Mouse (Mus musculus) heart, adult 2 months (tissue): ENCODE results near the gene Myl3. TPM values are rescaled to one million over a fixed set of nuclear protein-coding genes. Genes with fewer than 3 reads are reported as not detected.
A peak's percentile ranks its signal among the peaks of the same experiment; 100 is the strongest.

ENCODE experiments used
- DNase-seq, 2 experiments: peaks; one replicate each; pipeline ENCODE4 v3.0.0; 2021
- H3K27ac ChIP-seq: fragments of 200-600 bp; 2 replicates; pipeline ENCODE4 v1.8.1; 2022
- H3K27me3 ChIP-seq: fragments of 200-500 bp; 2 replicates; pipeline ENCODE4 v1.6.1; 2012; ENCODE audit warnings: mild to moderate bottlenecking, low read length, inconsistent platforms, mixed read lengths; ENCODE audit not compliant: control insufficient read depth, insufficient read depth
- H3K36me3 ChIP-seq: fragments of 200-500 bp; 2 replicates; pipeline ENCODE4 v1.6.1; 2012; ENCODE audit warnings: low read length, inconsistent platforms; ENCODE audit not compliant: control insufficient read depth, insufficient read depth
- H3K4me1 ChIP-seq: fragments of 200-500 bp; 2 replicates; pipeline ENCODE4 v1.6.1; 2011; ENCODE audit warnings: low read length; ENCODE audit not compliant: control insufficient read depth, insufficient read depth
- H3K4me3 ChIP-seq: fragments of 200-600 bp; 2 replicates; pipeline ENCODE4 v1.8.1; 2022
- H3K79me2 ChIP-seq: fragments of 200-500 bp; replicated peaks from 2 replicates; pipeline ENCODE4 v1.6.1; 2012; ENCODE audit warnings: mild to moderate bottlenecking, inconsistent platforms, low read length, moderate library complexity, mixed read lengths; ENCODE audit not compliant: control insufficient read depth, insufficient read depth
- H3K9ac ChIP-seq: fragments of 200-500 bp; 2 replicates; pipeline ENCODE4 v1.6.1; 2012; ENCODE audit warnings: low read depth, mild to moderate bottlenecking, control low read depth, inconsistent platforms, low read length, mixed read lengths
- CTCF ChIP-seq: fragments of 200-600 bp; IDR thresholded peaks from 2 replicates; pipeline ENCODE4 v1.8.1; 2022; ENCODE audit warnings: antibody characterized with exemption, mild to moderate bottlenecking, moderate library complexity
- EP300 ChIP-seq: fragments of 200-500 bp; IDR thresholded peaks from 2 replicates; pipeline ENCODE4 v1.6.1; 2011; ENCODE audit warnings: low read depth, low read length, control low read depth; ENCODE audit not compliant: insufficient read depth
- POLR2A ChIP-seq: fragments of 200-500 bp; IDR thresholded peaks from 2 replicates; pipeline ENCODE4 v1.6.1; 2011; ENCODE audit warnings: mild to moderate bottlenecking, low read depth, low read length, control low read depth; ENCODE audit not compliant: insufficient read depth
- WGBS: fragments of 180-500 bp; shearing (Covaris S2); methylation state at CpG from one replicate; pipeline ENCODE4 v1.1.7; 2018; 5-methylcytosine and 5-hydroxymethylcytosine counted together
- intact Hi-C: fragments of 180-260 bp; cut with DNase I; formaldehyde crosslinking; loops from one replicate; pipeline ENCODE4 v1.15.1; 2025
- long read RNA-seq: library from polyadenylated mRNA; stranded (forward); transcript quantifications from one replicate; pipeline ENCODE4 v2.0.0, GENCODE M21; 2021
- polyA plus RNA-seq: library from polyadenylated mRNA; depleted of rRNA; stranded (reverse); fragments of >200 nt; gene quantifications from 2 replicates; pipeline ENCODE4 v1.2.3, GENCODE M21; 2012; rRNA removed
- total RNA-seq, 2 experiments: library from RNA; stranded (reverse); gene quantifications; 2 replicates each; pipeline ENCODE4 v1.2.3; 2021

Gene Myl3
- over 10,000 TPM in 1 of 2 experiments, 1,000 to 10,000 TPM in 1; 9,326 to 11,139 TPM for total RNA-seq
- 9,227 and 12,279 TPM in 2 replicates for polyA plus RNA-seq
- long read RNA-seq, transcript Myl3-201 (7 exons, 937 nt): major isoform, 3,731 of 4,419 reads
- long read RNA-seq, partial matches to known transcripts: 579 of 4,419 reads
- long read RNA-seq, other reads (novel, unspliced or antisense): 108 of 4,419 reads

DNA sequence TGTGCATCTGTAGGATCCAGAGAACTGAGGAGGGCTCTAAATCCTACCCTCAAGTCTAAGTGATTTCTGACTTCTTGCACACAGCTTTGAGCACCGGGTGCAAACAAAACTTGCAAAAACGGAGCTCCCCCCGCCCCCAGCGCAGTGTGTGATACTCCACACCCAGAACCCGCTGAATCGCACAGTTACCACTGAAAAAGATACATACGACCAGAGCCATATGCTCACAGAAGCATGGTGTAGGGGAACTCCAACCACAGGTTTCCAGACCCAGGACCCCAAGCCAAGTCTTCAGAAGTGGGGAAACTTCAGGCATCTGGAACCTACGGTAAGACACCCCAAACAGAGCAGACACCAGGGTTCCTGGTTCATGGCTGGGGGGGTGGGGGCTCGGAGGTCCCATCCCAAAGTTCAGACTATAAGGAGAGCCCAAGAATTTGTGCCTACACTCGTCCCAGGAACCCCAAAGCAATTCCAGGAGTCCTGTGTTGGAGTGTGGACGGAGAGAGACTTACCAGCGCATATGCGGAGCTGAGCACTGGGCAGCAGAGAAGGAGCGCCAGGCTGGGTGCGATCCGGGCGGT is at the start of gene Myl3:
Myl3 (plus strand) TSS at position 151 of the 584 bp plus-strand sequence.
- peak within 1 kb of the TSS; percentile 66 for H3K9ac ChIP-seq
- intact Hi-C loops: no loop called here
- DNase-seq: no peak
- H3K4me1 ChIP-seq: no peaks in the 10 kb centered on the region
- peak within 1 kb of the TSS; percentile 61 for H3K4me3 ChIP-seq
- no peaks in the 10 kb centered on the region for H3K36me3 ChIP-seq
- H3K79me2 ChIP-seq: no peaks in the 10 kb centered on the region
- peaks cover 3% of the 10 kb centered on the region; the same call in 1 of the 2 replicates for H3K27me3 ChIP-seq
- no peak for TF ChIP-seq CTCF
- no peak for TF ChIP-seq EP300
- TF ChIP-seq POLR2A: no peak
- no peak within 1 kb of the TSS; the same call in 1 of the 2 replicates for H3K27ac ChIP-seq
- WGBS: 30% methylated on average over 16 of the region's 17 CpGs

DNA sequence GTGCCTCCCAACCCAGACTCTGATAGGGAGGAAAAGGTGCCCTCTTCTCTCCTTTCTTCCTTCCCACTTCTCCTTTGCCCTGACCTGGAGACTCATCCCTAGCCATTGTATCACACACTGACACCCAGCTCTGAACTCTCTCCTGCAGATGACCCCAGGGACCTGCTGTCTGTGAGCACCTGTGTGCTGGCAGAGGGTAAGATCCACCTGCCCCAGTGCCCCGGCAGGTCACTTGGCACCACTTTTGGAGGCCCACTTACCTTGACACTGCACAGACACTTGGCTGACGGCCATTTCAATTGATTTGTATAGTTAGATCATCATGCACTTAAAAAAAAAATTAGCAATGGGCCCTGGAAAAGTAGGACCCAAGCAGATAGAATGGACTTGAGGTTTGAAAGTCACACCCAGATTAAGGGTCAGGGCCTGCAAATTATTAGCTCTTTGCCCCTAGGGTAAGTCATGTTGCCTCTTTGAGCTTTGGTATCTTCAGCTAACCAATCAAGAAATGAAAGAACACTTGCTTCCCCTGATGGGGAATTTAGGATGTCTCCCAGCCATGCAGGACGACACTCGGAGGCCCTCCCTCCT is 46.4 kb upstream of the Myl3 start:
- H3K9ac ChIP-seq: no peak overlapping the region
- H3K27me3 ChIP-seq: no peaks in the 10 kb centered on the region
- TF ChIP-seq POLR2A: no peak

DNA sequence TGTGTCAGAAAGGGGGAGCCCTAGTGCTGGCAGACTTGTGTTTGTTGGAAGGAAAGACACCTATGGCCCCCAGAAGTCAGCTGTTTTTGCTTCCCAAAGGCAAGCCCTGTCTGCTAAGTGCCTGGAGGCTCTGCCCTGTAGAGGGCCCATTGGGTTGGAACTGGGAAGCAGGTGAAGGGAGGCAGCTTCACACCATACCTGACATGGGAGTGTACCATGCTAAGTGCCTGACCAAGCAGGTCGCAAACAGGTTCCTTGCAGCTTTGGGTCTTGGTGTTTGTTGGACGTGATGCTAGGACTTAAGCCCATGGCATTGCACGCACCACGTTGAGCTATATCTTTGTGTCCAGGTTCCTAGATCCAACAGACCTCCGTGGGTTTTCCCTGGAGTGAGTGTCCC is 45.2 kb upstream of the Myl3 start:
- no peaks in the 10 kb centered on the region for H3K27me3 ChIP-seq
- no peaks in the 10 kb centered on the region for H3K36me3 ChIP-seq
- no peak for TF ChIP-seq CTCF
- TF ChIP-seq EP300: no peak
- no peak for TF ChIP-seq POLR2A
- intact Hi-C loops: no loop called here
- DNase-seq: no peak
- no peaks in the 10 kb centered on the region for H3K79me2 ChIP-seq
- no peak overlapping the region for H3K4me3 ChIP-seq
- no peak overlapping the region for H3K27ac ChIP-seq
- H3K9ac ChIP-seq: no peak overlapping the region
- H3K4me1 ChIP-seq: peaks cover 3% of the 10 kb centered on the region
- WGBS: 93% methylated on average over 5 of the region's 5 CpGs

More for the DNA sequence above, 46.4 kb upstream of the Myl3 start:
- no peak for DNase-seq
- no peak overlapping the region for H3K27ac ChIP-seq
- no peak overlapping the region for H3K4me3 ChIP-seq
- intact Hi-C loops: no loop called here
- peaks cover 3% of the 10 kb centered on the region for H3K4me1 ChIP-seq
- WGBS: 80% methylated on average over 4 of the region's 4 CpGs
- H3K79me2 ChIP-seq: no peaks in the 10 kb centered on the region
- H3K36me3 ChIP-seq: no peaks in the 10 kb centered on the region

DNA sequence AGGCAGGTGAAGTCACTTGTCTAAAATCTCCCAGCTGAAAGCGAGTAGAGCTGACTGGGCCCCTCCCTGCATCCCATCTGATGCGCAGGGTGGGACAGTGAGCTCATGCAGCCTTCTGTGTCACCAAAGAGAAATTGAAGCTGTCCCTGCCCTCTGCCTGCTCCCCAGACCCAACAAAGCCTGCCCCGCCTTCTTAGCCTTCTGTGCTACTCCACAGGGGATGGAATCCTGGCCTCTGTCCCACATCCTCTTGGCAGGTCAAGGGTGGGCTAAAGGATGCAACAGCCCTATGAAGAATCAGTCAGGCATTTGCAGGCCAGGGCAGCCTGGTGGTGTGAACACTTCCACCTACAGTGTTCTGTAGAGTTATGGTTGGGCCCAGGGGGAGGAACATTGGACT is 44.2 kb upstream of the Myl3 start:
- Histone ChIP-seq H3K4me1 (peaks cover 3% of the 10 kb centered on the region), H3K27me3 (no peaks in the 10 kb centered on the region), H3K4me3 (no peak overlapping the region), H3K36me3 (no peaks in the 10 kb centered on the region), H3K27ac (no peak overlapping the region), H3K9ac (no peak overlapping the region), H3K79me2 (no peaks in the 10 kb centered on the region)
- TF ChIP-seq CTCF (no peak), EP300 (no peak), POLR2A (no peak)
- intact Hi-C loops: no loop called here
- peak in 1 of 2 experiments; percentile 32 for DNase-seq
- WGBS: 45% methylated on average over 3 of the region's 3 CpGs

DNA sequence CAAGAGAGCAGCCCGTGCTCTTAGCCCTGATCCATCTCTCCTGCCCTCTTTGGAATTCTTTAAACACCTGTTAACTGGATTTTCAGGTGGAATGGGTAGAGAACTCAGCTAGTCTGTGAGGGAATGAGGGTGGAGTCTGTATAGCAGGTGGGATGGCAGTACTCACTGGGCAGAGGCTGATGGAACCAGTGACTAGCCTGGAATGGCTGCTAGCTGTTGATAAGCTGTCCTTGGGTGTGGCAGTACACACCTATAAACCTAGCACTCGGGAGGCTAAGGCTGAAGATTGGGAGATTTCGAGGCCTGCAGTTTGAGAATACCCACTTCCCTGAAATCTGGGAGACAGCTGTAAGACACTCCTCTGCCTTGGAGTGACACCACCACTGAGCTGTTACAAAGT is 42.1 kb upstream of the Myl3 start:
- intact Hi-C loops: no loop called here
- Histone ChIP-seq H3K27ac (no peak overlapping the region), H3K9ac (no peak overlapping the region), H3K4me3 (no peak overlapping the region), H3K79me2 (no peaks in the 10 kb centered on the region), H3K36me3 (no peaks in the 10 kb centered on the region), H3K4me1 (peaks cover 6% of the 10 kb centered on the region), H3K27me3 (no peaks in the 10 kb centered on the region)
- no peak for TF ChIP-seq POLR2A
- TF ChIP-seq EP300: no peak
- no peak for TF ChIP-seq CTCF
- DNase-seq: no peak
- WGBS: 87% methylated on average over 3 of the region's 3 CpGs
